Comparison of ENCODE assay signal across 15 mouse cellular contexts in the genomic region with DNA sequence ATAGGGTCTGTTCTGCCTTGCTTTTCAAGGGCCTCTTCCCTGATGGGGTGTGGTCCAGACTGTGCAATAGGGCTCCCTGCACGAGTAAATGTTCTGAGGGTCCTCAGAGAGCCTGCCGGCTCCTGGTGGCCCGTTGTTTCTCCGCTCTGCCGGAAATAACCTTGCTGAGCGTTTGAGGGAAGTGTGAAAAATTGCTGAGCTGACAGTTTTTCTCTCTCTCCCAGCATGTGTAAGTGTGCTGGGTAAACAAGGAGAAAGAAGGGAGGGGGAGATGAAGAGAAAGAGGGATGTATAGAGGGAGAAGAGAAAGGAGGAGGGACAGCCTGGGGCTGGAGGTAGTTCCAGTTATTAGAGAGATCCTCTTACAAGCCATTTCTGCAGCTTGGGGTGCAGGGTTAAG. TPM values are rescaled to one million over a fixed set of nuclear protein-coding genes. Genes with fewer than 3 reads are reported as not detected.
A peak's percentile ranks its signal among the peaks of the same experiment; 100 is the strongest.
DNase-seq lines count a peak whose midpoint lies in the region; ATAC-seq lines count a peak whose summit lies in the region.
"Had no signal": no experiment of that assay in that cellular context is flagged by ENCODE, and none has a peak within 500 bp of the region (broad histone marks: within the 10 kb centered on the region; RNA-seq: fewer than 3 reads in every experiment).

No protein-coding gene starts in this region.

- peak overlapping the region; percentile 78 for H3K4me2 ChIP-seq in forebrain, embryonic 12.5 days
- peak overlapping the region; percentile 88 for H3K4me2 ChIP-seq in hindbrain, embryonic 15.5 days
- peak overlapping the region; percentile 78 for H3K4me2 ChIP-seq in neural tube, embryonic 12.5 days (replicated peaks)
- H3K4me2 ChIP-seq in heart, embryonic 12.5 days = no peak overlapping the region
- H3K4me2 ChIP-seq: embryonic facial prominence, embryonic 15.5 days had no signal

- peak; percentile 42 for DNase-seq in brain, adult 2 months (ENCODE audit: low read depth, low spot score)
- DNase-seq in heart, postnatal 14 days = no peak
- no peak for DNase-seq in thymus, postnatal 25 days
- DNase-seq: gastrocnemius, adult 2 months; heart, adult 2 months; heart, postnatal 36 days; kidney, adult 8-10 months; left cerebral cortex, postnatal 4 days; lung, postnatal 36 days had no signal

- peaks cover 51% of the 10 kb centered on the region for H3K27me3 ChIP-seq in forebrain, embryonic 12.5 days
- H3K27me3 ChIP-seq in hindbrain, embryonic 15.5 days = no peaks in the 10 kb centered on the region
- peaks cover 13% of the 10 kb centered on the region; the same call in 1 of the 2 replicates for H3K27me3 ChIP-seq in neural tube, embryonic 12.5 days (replicated peaks)
- peaks cover 61% of the 10 kb centered on the region for H3K27me3 ChIP-seq in heart, embryonic 12.5 days (replicated peaks)

- peaks cover 71% of the 10 kb centered on the region for H3K4me1 ChIP-seq in forebrain, embryonic 12.5 days
- H3K4me1 ChIP-seq in hindbrain, embryonic 15.5 days (replicated peaks) = peaks cover 74% of the 10 kb centered on the region
- peaks cover 64% of the 10 kb centered on the region for H3K4me1 ChIP-seq in neural tube, embryonic 12.5 days
- H3K4me1 ChIP-seq in heart, embryonic 12.5 days (replicated peaks) = peaks cover 31% of the 10 kb centered on the region

- peak overlapping the region; percentile 69 for H3K27ac ChIP-seq in forebrain, embryonic 12.5 days
- peak overlapping the region; percentile 93 for H3K27ac ChIP-seq in hindbrain, embryonic 15.5 days (replicated peaks)
- H3K27ac ChIP-seq in neural tube, embryonic 12.5 days = no peak overlapping the region; the same call in 1 of the 2 replicates
- H3K27ac ChIP-seq in heart, embryonic 12.5 days (ENCODE audit: poor library complexity, severe bottlenecking) = no peak overlapping the region
- H3K27ac ChIP-seq: embryonic facial prominence, embryonic 15.5 days; gastrocnemius, adult 2 months; heart, adult 2 months; liver, embryonic 14.5 days had no signal

- H3K9ac ChIP-seq in forebrain, embryonic 12.5 days = peak overlapping the region; percentile 93
- H3K9ac ChIP-seq in hindbrain, embryonic 15.5 days = peak overlapping the region; percentile 99
- peak overlapping the region; percentile 99 for H3K9ac ChIP-seq in neural tube, embryonic 12.5 days
- no peak overlapping the region for H3K9ac ChIP-seq in heart, embryonic 12.5 days
- H3K9ac ChIP-seq: embryonic facial prominence, embryonic 15.5 days; liver, embryonic 14.5 days had no signal

- intact Hi-C loops in heart, postnatal 14 days (cut with DNase I) = no loop called here

- H3K4me3 ChIP-seq in forebrain, embryonic 12.5 days (replicated peaks) = peak overlapping the region; percentile 74
- H3K4me3 ChIP-seq in hindbrain, embryonic 15.5 days = peak overlapping the region; percentile 87
- H3K4me3 ChIP-seq in neural tube, embryonic 12.5 days = peak overlapping the region; percentile 85
- no peak overlapping the region for H3K4me3 ChIP-seq in heart, embryonic 12.5 days
- H3K4me3 ChIP-seq: embryonic facial prominence, embryonic 15.5 days; gastrocnemius, adult 2 months; heart, adult 2 months had no signal

- peaks cover 7% of the 10 kb centered on the region for H3K36me3 ChIP-seq in forebrain, embryonic 12.5 days (replicated peaks)
- 0 out of 2 replicates have a peak, but pooled peaks cover 4% of the 10 kb centered on the region for H3K36me3 ChIP-seq in hindbrain, embryonic 15.5 days
- peaks cover 32% of the 10 kb centered on the region for H3K36me3 ChIP-seq in neural tube, embryonic 12.5 days
- H3K36me3 ChIP-seq in heart, embryonic 12.5 days = no peaks in the 10 kb centered on the region
- H3K36me3 ChIP-seq: embryonic facial prominence, embryonic 15.5 days had no signal

- 45% methylated on average over 6 of the region's 6 CpGs for WGBS in forebrain, embryonic 12.5 days
- 15% methylated on average over 6 of the region's 6 CpGs for WGBS in hindbrain, embryonic 15.5 days
- 15% methylated on average over 6 of the region's 6 CpGs for WGBS in neural tube, embryonic 12.5 days
- 58% methylated on average over 6 of the region's 6 CpGs for WGBS in heart, embryonic 12.5 days

- no peaks in the 10 kb centered on the region for H3K9me3 ChIP-seq in forebrain, embryonic 12.5 days
- H3K9me3 ChIP-seq in hindbrain, embryonic 15.5 days = no peaks in the 10 kb centered on the region
- H3K9me3 ChIP-seq in neural tube, embryonic 12.5 days = no peaks in the 10 kb centered on the region
- H3K9me3 ChIP-seq in heart, embryonic 12.5 days (replicated peaks) = no peaks in the 10 kb centered on the region
- H3K9me3 ChIP-seq: embryonic facial prominence, embryonic 15.5 days had no signal

- no peak for ATAC-seq in forebrain, embryonic 12.5 days (ENCODE audit: low FRiP score)
- ATAC-seq in hindbrain, embryonic 15.5 days (ENCODE audit: low FRiP score, low read depth) = no peak
- no peak for ATAC-seq in neural tube, embryonic 12.5 days (ENCODE audit: low FRiP score, low read depth)
- no peak for ATAC-seq in heart, embryonic 12.5 days (ENCODE audit: insufficient number of reproducible peaks, low FRiP score)

RNA-seq across cellular contexts. Expression of a gene that starts 3.0 kb away (rescaled TPM):
- 15.3 and 15.6 TPM in 2 replicates for polyA plus RNA-seq in forebrain, embryonic 12.5 days (2016; fragmentation: Nextera tagmentation; extraction: Ambion mirVana)
- 10.8 and 11.1 TPM in 2 replicates for polyA plus RNA-seq in hindbrain, embryonic 15.5 days (2015; fragmentation: Nextera tagmentation; extraction: Ambion mirVana)
- 34.5 and 35.4 TPM in 2 replicates for polyA plus RNA-seq in neural tube, embryonic 12.5 days (2016; fragmentation: Nextera tagmentation; extraction: Ambion mirVana)
- total RNA-seq in heart, postnatal 14 days (2021) = not detected
- 0.08 TPM in 1 of 2 replicates, not detected in the other for polyA plus RNA-seq in heart, embryonic 12.5 days (2016; fragmentation: Nextera tagmentation; extraction: Ambion mirVana)
- total RNA-seq: gastrocnemius, adult 2 months; heart, adult 2 months; heart, postnatal 36 days had no signal
- polyA plus RNA-seq: heart, adult 2 months had no signal

RNA-seq across cellular contexts. Expression of a gene that starts 21.0 kb away (rescaled TPM):
- polyA plus RNA-seq in forebrain, embryonic 12.5 days (2016; fragmentation: Nextera tagmentation; extraction: Ambion mirVana) = 12.0 and 12.9 TPM in 2 replicates
- polyA plus RNA-seq in hindbrain, embryonic 15.5 days (2015; fragmentation: Nextera tagmentation; extraction: Ambion mirVana) = 24.4 and 24.7 TPM in 2 replicates
- 19.5 and 20.2 TPM in 2 replicates for polyA plus RNA-seq in neural tube, embryonic 12.5 days (2016; fragmentation: Nextera tagmentation; extraction: Ambion mirVana)
- 10 to 100 TPM in 1 of 2 experiments, 1 to 10 TPM in 1; 9.8 to 11.9 TPM for total RNA-seq in heart, postnatal 14 days (2021)
- 9.4 and 9.6 TPM in 2 replicates for polyA plus RNA-seq in heart, embryonic 12.5 days (2016; fragmentation: Nextera tagmentation; extraction: Ambion mirVana)

RNA-seq across cellular contexts. Expression of a gene that starts 59.1 kb away (rescaled TPM):
- 3.0 and 3.2 TPM in 2 replicates for polyA plus RNA-seq in forebrain, embryonic 12.5 days (2016; fragmentation: Nextera tagmentation; extraction: Ambion mirVana)
- polyA plus RNA-seq in hindbrain, embryonic 15.5 days (2015; fragmentation: Nextera tagmentation; extraction: Ambion mirVana) = 1.1 and 1.7 TPM in 2 replicates
- 22.6 and 26.3 TPM in 2 replicates for polyA plus RNA-seq in neural tube, embryonic 12.5 days (2016; fragmentation: Nextera tagmentation; extraction: Ambion mirVana)
- total RNA-seq in heart, postnatal 14 days (2021) = 10 to 100 TPM; 40.0 to 43.0 TPM
- 4.1 and 4.7 TPM in 2 replicates for polyA plus RNA-seq in heart, embryonic 12.5 days (2016; fragmentation: Nextera tagmentation; extraction: Ambion mirVana)

Comparison
In these comparisons a context has a peak if more than half of its experiments do, and no peak if none do; other contexts are left out.
1. H3K27ac ChIP-seq: peak in forebrain, embryonic 12.5 days (single experiment) and hindbrain, embryonic 15.5 days (single experiment); none in neural tube, embryonic 12.5 days (single experiment) and heart, embryonic 12.5 days (single experiment).
2. RNA of a gene that starts 3.0 kb away (polyA plus RNA-seq): 34.5 to 35.4 TPM in neural tube, embryonic 12.5 days, 15.3 to 15.6 TPM in forebrain, embryonic 12.5 days and 10.8 to 11.1 TPM in hindbrain, embryonic 15.5 days; 0.08 TPM in heart, embryonic 12.5 days; every median in the first group is over 10 times any median in the second.